Mouse (Mus musculus): ENCODE data around the gene Uchl4.

GRCm38 (mm10) chr9:64232257-64232957, 2.6 kb upstream of the Uchl4 start:
- TF ChIP-seq CTCF (IDR thresholded peaks at IDR 0.05; ENCODE audit: insufficient read depth, low read length), result no peak
- no peak for TF ChIP-seq POLR2A (IDR thresholded peaks at IDR 0.05; ENCODE audit: borderline replicate concordance, extremely low read depth, low read depth, low read length)
